Mouse (Mus musculus) midbrain, embryonic 13.5 days (tissue): ENCODE results near the gene Spdl1. TPM values are rescaled to one million over a fixed set of nuclear protein-coding genes. Genes with fewer than 3 reads are reported as not detected.

Experiments used
- ATAC-seq: fragments of 200-750 bp; cut with Nextera tagmentation; 2 replicates; pipeline ENCODE4 v1.8.0; 2017; ENCODE audit warnings: mild to moderate bottlenecking, moderate TSS enrichment, moderate library complexity
- H3K27ac ChIP-seq: fragments of 300-500 bp; sonication (generic); 2 replicates; pipeline ENCODE4 v1.5.1; 2015; ENCODE audit warnings: inconsistent platforms, mild to moderate bottlenecking, moderate library complexity
- H3K27me3 ChIP-seq: fragments of 300-500 bp; sonication (generic); 2 replicates; pipeline ENCODE4 v1.6.1; 2015; ENCODE audit warnings: mild to moderate bottlenecking, inconsistent platforms
- H3K36me3 ChIP-seq: fragments of 300-500 bp; sonication (generic); 2 replicates; pipeline ENCODE4 v1.6.1; 2015; ENCODE audit warnings: mild to moderate bottlenecking, inconsistent platforms
- H3K4me1 ChIP-seq: fragments of 300-500 bp; sonication (generic); replicated peaks from 2 replicates; pipeline ENCODE4 v1.6.1; 2015; ENCODE audit warnings: inconsistent platforms
- H3K4me2 ChIP-seq: fragments of 300-500 bp; sonication (generic); replicated peaks from 2 replicates; pipeline ENCODE4 v1.6.1; 2015; ENCODE audit warnings: moderate library complexity, mild to moderate bottlenecking, inconsistent platforms
- H3K4me3 ChIP-seq: fragments of 300-500 bp; sonication (generic); replicated peaks from 2 replicates; pipeline ENCODE4 v1.5.1; 2015; ENCODE audit warnings: mild to moderate bottlenecking, inconsistent platforms
- H3K9ac ChIP-seq: fragments of 300-500 bp; sonication (generic); replicated peaks from 2 replicates; pipeline ENCODE4 v1.6.1; 2015; ENCODE audit warnings: mild to moderate bottlenecking, inconsistent platforms
- H3K9me3 ChIP-seq: fragments of 300-500 bp; sonication (generic); 2 replicates; pipeline ENCODE4 v1.6.1; 2016; ENCODE audit warnings: mild to moderate bottlenecking, inconsistent platforms
- WGBS: fragments of 180-500 bp; shearing (Covaris S2); methylation state at CpG from one replicate; pipeline ENCODE4 v1.1.7; 2015; 5-methylcytosine and 5-hydroxymethylcytosine counted together
- polyA plus RNA-seq: library from polyadenylated mRNA; unstranded; fragments of >200 nt; fragmentation: Nextera tagmentation; extraction: Ambion mirVana; gene quantifications from 2 replicates; pipeline ENCODE4 v1.2.1, GENCODE M21; 2015

The Spdl1 gene
- polyA plus RNA-seq: 9.2 and 9.9 TPM in 2 replicates

- Histone ChIP-seq H3K4me3 (peak within 1 kb of the TSS; percentile 77), H3K9me3 (no peaks in the 10 kb centered on the region), H3K9ac (peak within 1 kb of the TSS; percentile 75), H3K4me2 (peak within 1 kb of the TSS; percentile 69), H3K36me3 (peaks cover 14% of the 10 kb centered on the region), H3K27me3 (no peaks in the 10 kb centered on the region; the same call in 1 of the 2 replicates), H3K4me1 (peaks cover 17% of the 10 kb centered on the region), H3K27ac (peak within 1 kb of the TSS; percentile 19; the same call in 1 of the 2 replicates)
- under 1% methylated on average over 49 of the region's 49 CpGs for WGBS
- ATAC-seq: peak; percentile 97
These were observed at the start of gene Spdl1 for GRCm38 (mm10) chr11:34833318-34834086. Gene Spdl1 (minus strand): TSS chr11:34833641.

- ATAC-seq: 0 out of 2 replicates have a peak, but pooled peaks have one; percentile 66
- Histone ChIP-seq H3K27me3 (no peaks in the 10 kb centered on the region), H3K4me1 (no peaks in the 10 kb centered on the region), H3K36me3 (no peaks in the 10 kb centered on the region), H3K9me3 (no peaks in the 10 kb centered on the region), H3K27ac (no peak overlapping the region), H3K9ac (no peak overlapping the region), H3K4me2 (no peak overlapping the region), H3K4me3 (no peak overlapping the region)
- 50% methylated on average over 5 of the region's 5 CpGs for WGBS
These were observed 48.1 kb upstream of the Spdl1 start for GRCm38 (mm10) chr11:34881528-34881927.

GRCm38 (mm10) chr11:34879678-34880077, 46.2 kb upstream of the Spdl1 start:
- WGBS: 78% methylated on average over 1 of the region's 1 CpGs
- no peak for ATAC-seq
- Histone ChIP-seq H3K4me1 (no peaks in the 10 kb centered on the region), H3K4me2 (no peak overlapping the region), H3K9ac (no peak overlapping the region), H3K36me3 (no peaks in the 10 kb centered on the region), H3K27me3 (no peaks in the 10 kb centered on the region), H3K4me3 (no peak overlapping the region), H3K9me3 (no peaks in the 10 kb centered on the region), H3K27ac (no peak overlapping the region)

- H3K9me3 ChIP-seq: no peaks in the 10 kb centered on the region
- H3K4me2 ChIP-seq: no peak overlapping the region
- no peak overlapping the region for H3K9ac ChIP-seq
- no peaks in the 10 kb centered on the region for H3K27me3 ChIP-seq
- 79% methylated on average over 2 of the region's 2 CpGs for whole genome bisulfite sequencing
- H3K4me1 ChIP-seq: no peaks in the 10 kb centered on the region
- no peaks in the 10 kb centered on the region for H3K36me3 ChIP-seq
- no peak for ATAC-seq
- H3K27ac ChIP-seq: no peak overlapping the region
- H3K4me3 ChIP-seq: no peak overlapping the region
These were observed 40.4 kb upstream of the Spdl1 start for GRCm38 (mm10) chr11:34873861-34874260.

- no peak for ATAC-seq
- Histone ChIP-seq H3K36me3 (no peaks in the 10 kb centered on the region), H3K9me3 (no peaks in the 10 kb centered on the region), H3K4me2 (no peak overlapping the region), H3K9ac (no peak overlapping the region), H3K27ac (no peak overlapping the region), H3K27me3 (no peaks in the 10 kb centered on the region), H3K4me3 (no peak overlapping the region), H3K4me1 (no peaks in the 10 kb centered on the region)
- 67% methylated on average over 2 of the region's 2 CpGs for WGBS
These were observed 39.0 kb upstream of the Spdl1 start for GRCm38 (mm10) chr11:34872432-34872831.

GRCm38 (mm10) chr11:34871991-34872390, 38.5 kb upstream of the Spdl1 start:
- ATAC-seq: no peak
- 93% methylated on average over 3 of the region's 3 CpGs for WGBS
- H3K27ac ChIP-seq: no peak overlapping the region
- no peaks in the 10 kb centered on the region for H3K27me3 ChIP-seq
- no peaks in the 10 kb centered on the region for H3K4me1 ChIP-seq
- H3K9me3 ChIP-seq: no peaks in the 10 kb centered on the region
- H3K4me3 ChIP-seq: no peak overlapping the region
- no peak overlapping the region for H3K9ac ChIP-seq
- no peak overlapping the region for H3K4me2 ChIP-seq
- H3K36me3 ChIP-seq: no peaks in the 10 kb centered on the region

- no peaks in the 10 kb centered on the region for H3K27me3 ChIP-seq
- no peak for ATAC-seq
- no peak overlapping the region for H3K9ac ChIP-seq
- no peaks in the 10 kb centered on the region for H3K36me3 ChIP-seq
- H3K4me3 ChIP-seq: no peak overlapping the region
- no peaks in the 10 kb centered on the region for H3K4me1 ChIP-seq
- no peaks in the 10 kb centered on the region for H3K9me3 ChIP-seq
- 79% methylated on average over 3 of the region's 3 CpGs for WGBS
- no peak overlapping the region for H3K4me2 ChIP-seq
- no peak overlapping the region for H3K27ac ChIP-seq
These were observed 38.0 kb upstream of the Spdl1 start for GRCm38 (mm10) chr11:34871456-34871855.

GRCm38 (mm10) chr11:34868626-34869025, 35.2 kb upstream of the Spdl1 start:
- no peaks in the 10 kb centered on the region for H3K4me1 ChIP-seq
- no peak overlapping the region for H3K9ac ChIP-seq
- no peaks in the 10 kb centered on the region for H3K9me3 ChIP-seq
- no peaks in the 10 kb centered on the region for H3K36me3 ChIP-seq
- WGBS: 46% methylated on average over 6 of the region's 6 CpGs
- no peak for ATAC-seq
- H3K27ac ChIP-seq: no peak overlapping the region
- H3K27me3 ChIP-seq: no peaks in the 10 kb centered on the region
- H3K4me2 ChIP-seq: no peak overlapping the region
- H3K4me3 ChIP-seq: no peak overlapping the region

- Histone ChIP-seq H3K9me3 (no peaks in the 10 kb centered on the region), H3K4me1 (no peaks in the 10 kb centered on the region), H3K27ac (no peak overlapping the region), H3K27me3 (no peaks in the 10 kb centered on the region), H3K36me3 (no peaks in the 10 kb centered on the region), H3K4me2 (no peak overlapping the region), H3K4me3 (no peak overlapping the region), H3K9ac (no peak overlapping the region)
- WGBS: 80% methylated on average over 3 of the region's 3 CpGs
- no peak for ATAC-seq
These were observed 32.4 kb upstream of the Spdl1 start for GRCm38 (mm10) chr11:34865741-34866270.

GRCm38 (mm10) chr11:34865181-34865580, 31.7 kb upstream of the Spdl1 start:
- Histone ChIP-seq H3K9ac (no peak overlapping the region), H3K4me3 (no peak overlapping the region), H3K27me3 (no peaks in the 10 kb centered on the region), H3K36me3 (no peaks in the 10 kb centered on the region), H3K4me1 (no peaks in the 10 kb centered on the region), H3K4me2 (no peak overlapping the region), H3K9me3 (no peaks in the 10 kb centered on the region), H3K27ac (no peak overlapping the region)
- no peak for ATAC-seq
- 89% methylated on average over 14 of the region's 14 CpGs for WGBS

GRCm38 (mm10) chr11:34856652-34857051, 23.2 kb upstream of the Spdl1 start:
- no peaks in the 10 kb centered on the region for H3K9me3 ChIP-seq
- no peaks in the 10 kb centered on the region for H3K36me3 ChIP-seq
- H3K4me1 ChIP-seq: no peaks in the 10 kb centered on the region
- H3K27ac ChIP-seq: no peak overlapping the region
- no peaks in the 10 kb centered on the region for H3K27me3 ChIP-seq
- H3K4me3 ChIP-seq: no peak overlapping the region
- no peak overlapping the region for H3K9ac ChIP-seq
- H3K4me2 ChIP-seq: no peak overlapping the region
- no peak for ATAC-seq
- 73% methylated on average over 3 of the region's 3 CpGs for WGBS

GRCm38 (mm10) chr11:34846268-34846652, 12.8 kb upstream of the Spdl1 start:
- H3K9ac ChIP-seq: no peak overlapping the region
- H3K36me3 ChIP-seq: no peaks in the 10 kb centered on the region
- WGBS: 78% methylated on average over 5 of the region's 5 CpGs
- no peak overlapping the region for H3K4me3 ChIP-seq
- H3K4me2 ChIP-seq: no peak overlapping the region
- H3K4me1 ChIP-seq: no peaks in the 10 kb centered on the region
- H3K27me3 ChIP-seq: peaks cover 10% of the 10 kb centered on the region; the same call in 1 of the 2 replicates
- no peak overlapping the region for H3K27ac ChIP-seq
- no peaks in the 10 kb centered on the region for H3K9me3 ChIP-seq
- ATAC-seq: no peak
